Mouse (Mus musculus): Measurements from ENCODE around the gene Ppm1h. TPM values are rescaled to one million over a fixed set of nuclear protein-coding genes. Genes with fewer than 3 reads are reported as not detected.

Ppm1h gene
- polyA plus RNA-seq, 1 experiment from 2014 or later = 3.6 TPM

GRCm38 (mm10) chr10:122752950-122753923 lies 74.7 kb downstream of the Ppm1h start:
- Histone ChIP-seq H3K9me3 (ENCODE audit: control insufficient read depth, low read length) (no peaks in the 10 kb centered on the region), H3K27ac (ENCODE audit: low read depth, low read length) (no peak overlapping the region), H3K4me2 (ENCODE audit: low read depth, low read length, severe bottlenecking) (no peak overlapping the region), H3K9ac (ENCODE audit: low read length) (no peak overlapping the region), H3K4me1 (replicated peaks; ENCODE audit: control insufficient read depth, insufficient read depth, low read length) (peaks cover 7% of the 10 kb centered on the region; the same call in 1 of the 2 replicates), H3K27me3 (ENCODE audit: control insufficient read depth, insufficient read depth, low read length) (no peaks in the 10 kb centered on the region), H3K36me3 (ENCODE audit: control insufficient read depth, insufficient read depth, low read length) (no peaks in the 10 kb centered on the region), H3K4me3 (ENCODE audit: low read depth, low read length) (no peak overlapping the region)
- WGBS = 26% methylated on average over 17 of the region's 17 CpGs
- no peak for DNase-seq (ENCODE audit: low spot score)
- no peak; the same call in 1 of the 2 replicates for ATAC-seq (replicated peaks; ENCODE audit: low FRiP score)

GRCm38 (mm10) chr10:122753924-122754307 lies 75.4 kb downstream of the Ppm1h start:
- WGBS = 51% methylated on average over 2 of the region's 2 CpGs
- DNase-seq (ENCODE audit: low spot score) (no peak), ATAC-seq (replicated peaks; ENCODE audit: low FRiP score) (no peak)
- Histone ChIP-seq H3K4me1 (replicated peaks; ENCODE audit: control insufficient read depth, insufficient read depth, low read length) (peaks cover 7% of the 10 kb centered on the region; the same call in 1 of the 2 replicates), H3K9me3 (ENCODE audit: control insufficient read depth, low read length) (no peaks in the 10 kb centered on the region), H3K4me2 (ENCODE audit: low read depth, low read length, severe bottlenecking) (no peak overlapping the region), H3K4me3 (ENCODE audit: low read depth, low read length) (no peak overlapping the region), H3K27ac (ENCODE audit: low read depth, low read length) (no peak overlapping the region), H3K27me3 (ENCODE audit: control insufficient read depth, insufficient read depth, low read length) (no peaks in the 10 kb centered on the region), H3K36me3 (ENCODE audit: control insufficient read depth, insufficient read depth, low read length) (no peaks in the 10 kb centered on the region), H3K9ac (ENCODE audit: low read length) (no peak overlapping the region)

GRCm38 (mm10) chr10:122754967-122755366 lies 76.4 kb downstream of the Ppm1h start:
- Histone ChIP-seq H3K9ac (ENCODE audit: low read length) (no peak overlapping the region), H3K9me3 (ENCODE audit: control insufficient read depth, low read length) (no peaks in the 10 kb centered on the region), H3K4me2 (ENCODE audit: low read depth, low read length, severe bottlenecking) (no peak overlapping the region), H3K27ac (ENCODE audit: low read depth, low read length) (no peak overlapping the region), H3K36me3 (ENCODE audit: control insufficient read depth, insufficient read depth, low read length) (no peaks in the 10 kb centered on the region), H3K27me3 (ENCODE audit: control insufficient read depth, insufficient read depth, low read length) (no peaks in the 10 kb centered on the region), H3K4me1 (replicated peaks; ENCODE audit: control insufficient read depth, insufficient read depth, low read length) (peaks cover 7% of the 10 kb centered on the region; the same call in 1 of the 2 replicates), H3K4me3 (ENCODE audit: low read depth, low read length) (no peak overlapping the region)
- DNase-seq (ENCODE audit: low spot score) (no peak), ATAC-seq (replicated peaks; ENCODE audit: low FRiP score) (no peak)
- WGBS = 97% methylated on average over 1 of the region's 1 CpGs

GRCm38 (mm10) chr10:122756879-122757530 lies 78.4 kb downstream of the Ppm1h start:
- Histone ChIP-seq H3K9ac (ENCODE audit: low read length) (no peak overlapping the region), H3K4me2 (ENCODE audit: low read depth, low read length, severe bottlenecking) (no peak overlapping the region), H3K4me1 (replicated peaks; ENCODE audit: control insufficient read depth, insufficient read depth, low read length) (peaks cover 7% of the 10 kb centered on the region; the same call in 1 of the 2 replicates), H3K36me3 (ENCODE audit: control insufficient read depth, insufficient read depth, low read length) (no peaks in the 10 kb centered on the region), H3K9me3 (ENCODE audit: control insufficient read depth, low read length) (no peaks in the 10 kb centered on the region), H3K27ac (ENCODE audit: low read depth, low read length) (no peak overlapping the region), H3K4me3 (ENCODE audit: low read depth, low read length) (no peak overlapping the region), H3K27me3 (ENCODE audit: control insufficient read depth, insufficient read depth, low read length) (no peaks in the 10 kb centered on the region)
- DNase-seq (ENCODE audit: low spot score) (peak; percentile 44), ATAC-seq (replicated peaks; ENCODE audit: low FRiP score) (no peak)
- 2% methylated on average over 7 of the region's 7 CpGs for WGBS

- Histone ChIP-seq H3K4me2 (ENCODE audit: low read depth, low read length, severe bottlenecking) (no peak overlapping the region), H3K4me3 (ENCODE audit: low read depth, low read length) (no peak overlapping the region), H3K27ac (ENCODE audit: low read depth, low read length) (no peak overlapping the region), H3K9me3 (ENCODE audit: control insufficient read depth, low read length) (no peaks in the 10 kb centered on the region), H3K4me1 (replicated peaks; ENCODE audit: control insufficient read depth, insufficient read depth, low read length) (peaks cover 7% of the 10 kb centered on the region; the same call in 1 of the 2 replicates), H3K9ac (ENCODE audit: low read length) (no peak overlapping the region), H3K36me3 (ENCODE audit: control insufficient read depth, insufficient read depth, low read length) (no peaks in the 10 kb centered on the region), H3K27me3 (ENCODE audit: control insufficient read depth, insufficient read depth, low read length) (no peaks in the 10 kb centered on the region)
- WGBS = 63% methylated on average over 12 of the region's 12 CpGs
- DNase-seq (ENCODE audit: low spot score) = peak; percentile 11
- no peak for ATAC-seq (replicated peaks; ENCODE audit: low FRiP score)
These were observed 79.2 kb downstream of the Ppm1h start for GRCm38 (mm10) chr10:122757727-122758126.

GRCm38 (mm10) chr10:122758346-122758745 lies 79.8 kb downstream of the Ppm1h start:
- H3K4me1 ChIP-seq (replicated peaks; ENCODE audit: control insufficient read depth, insufficient read depth, low read length) = peaks cover 7% of the 10 kb centered on the region; the same call in 1 of the 2 replicates
- H3K36me3 ChIP-seq (ENCODE audit: control insufficient read depth, insufficient read depth, low read length) = no peaks in the 10 kb centered on the region
- no peak overlapping the region for H3K9ac ChIP-seq (ENCODE audit: low read length)
- DNase-seq (ENCODE audit: low spot score) (peak; percentile 19), ATAC-seq (replicated peaks; ENCODE audit: low FRiP score) (no peak)
- H3K27ac ChIP-seq (ENCODE audit: low read depth, low read length) = no peak overlapping the region
- no peak overlapping the region for H3K4me3 ChIP-seq (ENCODE audit: low read depth, low read length)
- no peaks in the 10 kb centered on the region for H3K27me3 ChIP-seq (ENCODE audit: control insufficient read depth, insufficient read depth, low read length)
- 82% methylated on average over 4 of the region's 4 CpGs for WGBS
- H3K4me2 ChIP-seq (ENCODE audit: low read depth, low read length, severe bottlenecking) = no peak overlapping the region
- H3K9me3 ChIP-seq (ENCODE audit: control insufficient read depth, low read length) = no peaks in the 10 kb centered on the region

- 77% methylated on average over 2 of the region's 2 CpGs for WGBS
These were observed 81.2 kb downstream of the Ppm1h start for GRCm38 (mm10) chr10:122759729-122760128.

GRCm38 (mm10) chr10:122760469-122761307 lies 82.1 kb downstream of the Ppm1h start:
- H3K9ac ChIP-seq (ENCODE audit: low read length) = no peak overlapping the region
- H3K4me3 ChIP-seq (ENCODE audit: low read depth, low read length) = no peak overlapping the region
- 86% methylated on average over 7 of the region's 7 CpGs for WGBS
- ATAC-seq (replicated peaks; ENCODE audit: low FRiP score) = no peak
- H3K9me3 ChIP-seq (ENCODE audit: control insufficient read depth, low read length) = no peaks in the 10 kb centered on the region
- H3K4me2 ChIP-seq (ENCODE audit: low read depth, low read length, severe bottlenecking) = no peak overlapping the region
- H3K27ac ChIP-seq (ENCODE audit: low read depth, low read length) = no peak overlapping the region
- peak; percentile 32 for DNase-seq (ENCODE audit: low spot score)
- H3K36me3 ChIP-seq (ENCODE audit: control insufficient read depth, insufficient read depth, low read length) = no peaks in the 10 kb centered on the region
- no peaks in the 10 kb centered on the region for H3K27me3 ChIP-seq (ENCODE audit: control insufficient read depth, insufficient read depth, low read length)
- H3K4me1 ChIP-seq (replicated peaks; ENCODE audit: control insufficient read depth, insufficient read depth, low read length) = 0 out of 2 replicates have a peak, but pooled peaks cover 2% of the 10 kb centered on the region

More at GRCm38 (mm10) chr10:122759729-122760128, 81.2 kb downstream of the Ppm1h start:
- Histone ChIP-seq H3K4me2 (ENCODE audit: low read depth, low read length, severe bottlenecking) (no peak overlapping the region), H3K4me3 (ENCODE audit: low read depth, low read length) (no peak overlapping the region), H3K27me3 (ENCODE audit: control insufficient read depth, insufficient read depth, low read length) (no peaks in the 10 kb centered on the region), H3K27ac (ENCODE audit: low read depth, low read length) (no peak overlapping the region), H3K36me3 (ENCODE audit: control insufficient read depth, insufficient read depth, low read length) (no peaks in the 10 kb centered on the region), H3K9me3 (ENCODE audit: control insufficient read depth, low read length) (no peaks in the 10 kb centered on the region), H3K4me1 (replicated peaks; ENCODE audit: control insufficient read depth, insufficient read depth, low read length) (0 out of 2 replicates have a peak, but pooled peaks cover 2% of the 10 kb centered on the region), H3K9ac (ENCODE audit: low read length) (no peak overlapping the region)
- DNase-seq (ENCODE audit: low spot score) (peak; percentile 17), ATAC-seq (replicated peaks; ENCODE audit: low FRiP score) (no peak)

All from forebrain, embryonic 11.5 days (tissue).